Mouse (Mus musculus): ENCODE data around the gene Tha1. TPM values are rescaled to one million over a fixed set of nuclear protein-coding genes. Genes with fewer than 3 reads are reported as not detected.

Gene Tha1
- total RNA-seq, 2 experiments from 2014 or later = 3.3 to 4.0 TPM

GRCm38 (mm10) chr11:117880977-117881358 is 7.7 kb upstream of the Tha1 start:
- no peak for DNase-seq

DNA sequence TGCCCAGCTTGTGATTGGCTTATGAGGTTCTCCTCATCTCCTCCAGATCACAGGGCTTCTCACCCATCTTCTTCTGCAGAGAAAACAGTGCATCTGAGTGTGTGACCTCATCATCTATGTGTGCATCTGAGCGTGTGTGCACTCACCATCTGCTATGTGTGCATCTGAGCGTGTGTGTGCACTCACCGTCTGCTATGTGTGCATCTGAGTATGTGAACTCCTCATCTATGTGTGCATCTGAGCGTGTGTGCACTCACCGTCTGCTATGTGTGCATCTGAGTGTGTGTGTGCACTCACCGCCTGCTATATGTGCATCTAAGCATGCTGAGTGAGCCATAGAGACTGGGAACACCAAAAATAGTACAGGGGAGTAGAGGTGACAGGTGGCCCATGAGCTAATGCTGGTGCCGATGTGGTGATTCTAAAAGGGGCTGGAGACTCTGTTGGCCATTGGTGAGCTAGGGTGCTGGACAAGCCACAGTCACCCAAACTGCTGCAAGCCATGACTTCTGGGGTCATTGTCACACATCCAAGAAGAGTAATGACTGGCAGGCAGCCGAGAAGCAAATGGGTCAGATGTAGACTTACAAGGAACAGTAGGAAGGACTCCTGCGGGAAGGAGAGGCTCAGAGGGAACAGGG is 7.2 kb upstream of the Tha1 start:
- no peak for DNase-seq

DNA sequence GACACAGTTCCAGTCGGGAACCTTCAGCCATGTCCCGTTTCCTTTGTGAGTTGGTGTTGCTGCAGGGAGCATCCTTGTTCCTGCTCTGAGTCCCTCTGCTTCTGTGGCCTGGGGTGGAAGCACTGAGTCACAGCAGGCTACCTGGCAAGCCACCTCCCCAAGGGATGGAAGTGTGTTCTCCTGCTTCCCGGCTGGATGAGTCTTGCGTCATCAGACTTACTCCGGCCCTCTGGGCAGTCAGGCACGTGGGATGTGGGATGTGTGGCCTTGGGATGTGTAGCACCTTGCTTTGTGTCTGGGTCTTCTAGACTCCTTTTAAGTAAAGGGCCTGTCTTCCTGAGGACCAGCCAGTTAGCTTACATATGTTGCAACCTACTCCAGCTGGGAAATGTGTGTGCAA is 6.4 kb upstream of the Tha1 start:
- no peak for DNase-seq

DNA sequence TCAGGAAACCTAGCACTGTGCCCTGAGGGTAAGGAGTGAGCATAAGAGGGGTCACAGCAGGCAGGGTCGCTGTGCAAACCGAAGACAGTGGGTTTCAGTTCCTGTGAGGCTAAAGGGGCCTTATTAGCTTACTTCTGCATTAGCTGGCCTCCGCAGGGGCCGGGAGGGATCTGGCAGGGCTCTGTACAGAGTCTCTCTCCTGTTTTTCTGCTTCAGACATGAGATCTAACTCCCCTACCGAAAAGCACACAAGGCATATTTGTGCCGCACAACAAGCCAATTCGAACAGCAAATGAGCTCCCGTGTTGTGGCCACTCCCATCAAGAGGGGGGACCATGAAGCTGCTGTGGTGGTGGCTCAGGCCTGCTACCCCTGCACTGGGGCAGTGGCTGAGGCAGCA is 5.6 kb upstream of the Tha1 start:
- no peak for DNase-seq

DNA sequence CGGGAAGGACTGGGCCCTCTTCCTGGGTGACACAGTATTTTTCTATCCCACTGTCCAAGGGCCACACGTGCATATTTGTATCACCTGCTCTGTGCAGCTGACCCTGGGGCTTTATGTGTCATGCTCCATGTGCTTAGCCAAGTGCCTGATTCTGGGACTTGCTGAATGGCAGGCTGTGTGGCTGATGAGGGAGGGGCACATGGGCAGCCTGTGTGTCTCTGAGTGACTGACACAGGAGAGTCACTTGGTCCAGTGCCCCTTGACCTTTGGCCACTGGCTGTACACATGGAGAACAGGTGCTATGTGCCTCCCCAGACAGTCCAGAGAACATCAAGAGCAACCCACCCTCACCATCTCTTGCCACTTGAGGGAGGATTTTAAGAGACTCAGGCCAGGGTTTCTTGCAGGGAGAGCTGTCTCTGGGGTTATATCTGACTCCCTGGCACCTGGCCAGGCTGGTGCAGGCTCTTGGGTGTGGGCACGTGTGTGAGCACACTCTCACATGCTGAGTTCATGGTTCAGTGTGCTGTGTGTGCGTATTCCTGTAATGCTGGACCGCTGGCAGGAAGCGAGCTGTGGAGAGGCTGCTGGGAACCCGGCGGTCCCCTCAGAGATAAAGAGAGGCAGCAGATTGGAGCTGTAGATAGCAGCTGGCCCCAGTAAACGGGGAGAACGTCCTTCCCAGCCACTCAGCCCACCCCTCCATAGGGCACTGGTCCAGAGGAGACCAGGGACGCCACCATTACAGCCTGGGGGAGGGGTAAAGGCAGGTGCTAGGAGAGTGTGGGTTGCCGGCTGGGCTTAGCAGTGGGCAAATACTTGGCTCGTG is 4.8 kb upstream of the Tha1 start:
- DNase-seq = peak; percentile 71

GRCm38 (mm10) chr11:117875681-117876080 is 2.4 kb upstream of the Tha1 start:
- DNase-seq = no peak

DNA sequence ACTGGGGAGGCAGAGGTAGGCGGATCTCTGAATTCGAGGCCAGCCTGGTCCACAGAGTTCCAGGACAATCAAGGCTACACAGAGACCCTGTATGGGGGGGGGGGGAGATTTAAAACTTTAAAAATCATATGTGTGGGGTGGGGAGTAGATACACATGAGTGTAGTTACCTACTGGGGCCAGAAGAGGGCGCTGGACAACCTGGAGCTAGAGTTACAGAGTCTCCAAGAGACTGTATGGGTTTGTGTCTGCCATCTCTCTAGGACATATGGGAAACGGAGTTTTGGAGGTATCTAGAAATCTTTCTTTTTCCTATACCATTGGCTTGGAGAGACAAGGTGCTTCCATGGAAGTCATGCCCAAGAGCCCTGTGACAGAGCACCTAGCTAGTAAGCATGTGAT is 1.1 kb upstream of the Tha1 start:
- peak; percentile 48 for DNase-seq

GRCm38 (mm10) chr11:117871911-117872584 is 1.2 kb downstream of the Tha1 start:
- no peak for DNase-seq

DNA sequence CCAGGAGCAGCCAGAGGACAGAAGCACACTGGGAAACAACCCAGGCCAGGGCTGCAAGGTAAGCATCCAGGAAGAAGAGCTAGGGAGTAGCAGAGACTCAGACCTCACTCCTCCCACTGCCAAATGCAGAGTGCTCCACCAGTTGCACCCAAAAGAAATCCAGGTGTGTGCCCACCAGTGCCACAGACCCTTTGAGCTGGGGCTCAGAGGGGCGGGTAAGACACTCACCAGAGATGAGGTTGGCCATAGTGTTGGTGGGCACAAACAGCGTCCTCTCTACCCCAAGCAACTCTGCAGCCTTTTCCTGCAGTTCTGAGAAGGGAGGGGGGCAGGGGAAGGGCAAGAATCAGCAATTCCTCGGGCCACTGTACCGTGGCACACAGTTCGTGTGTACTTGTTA is 1.9 kb downstream of the Tha1 start:
- no peak for DNase-seq

GRCm38 (mm10) chr11:117870688-117871365 is 2.5 kb downstream of the Tha1 start:
- DNase-seq = peak; percentile 82

DNA sequence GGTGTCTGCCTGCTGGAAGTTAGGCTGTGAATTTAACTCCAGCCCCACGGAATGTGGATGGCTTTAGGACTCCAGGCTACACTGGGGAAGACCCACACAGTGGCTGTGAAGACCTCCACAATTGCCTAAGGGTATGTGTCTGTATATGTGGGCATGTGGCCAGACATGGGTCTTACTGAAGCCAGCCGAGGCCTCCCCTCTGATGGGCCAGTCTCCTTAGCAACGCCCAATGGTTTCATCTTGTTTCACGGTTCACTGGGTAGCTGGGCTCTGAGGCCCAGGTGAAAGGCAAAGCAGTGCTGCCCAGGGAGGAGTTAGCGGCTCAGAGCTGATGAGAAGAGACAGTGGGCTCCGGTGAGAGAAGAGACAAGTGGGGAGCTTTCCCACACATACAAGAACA is 7.3 kb downstream of the Tha1 start:
- no peak for DNase-seq

DNA sequence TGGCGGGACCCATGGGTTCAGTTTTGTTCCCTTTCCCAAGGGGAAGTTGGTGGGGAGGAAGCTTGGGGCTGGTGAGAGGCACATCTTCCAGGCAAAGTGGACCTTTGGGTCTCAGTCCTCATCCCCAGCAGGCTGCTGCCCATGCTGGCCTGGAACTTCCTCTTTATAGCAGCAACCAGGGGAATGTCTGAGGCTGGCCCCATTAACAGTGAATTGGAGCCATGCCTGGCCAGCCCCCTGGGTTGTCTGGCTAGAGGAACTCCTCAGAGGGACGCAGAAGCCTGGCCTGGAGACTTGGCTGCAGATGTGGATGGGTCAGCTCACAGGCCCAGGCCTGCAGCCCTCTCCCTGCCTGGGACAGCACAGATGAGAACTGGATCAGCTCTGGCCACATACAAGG is 8.5 kb downstream of the Tha1 start:
- DNase-seq = peak; percentile 37

DNA sequence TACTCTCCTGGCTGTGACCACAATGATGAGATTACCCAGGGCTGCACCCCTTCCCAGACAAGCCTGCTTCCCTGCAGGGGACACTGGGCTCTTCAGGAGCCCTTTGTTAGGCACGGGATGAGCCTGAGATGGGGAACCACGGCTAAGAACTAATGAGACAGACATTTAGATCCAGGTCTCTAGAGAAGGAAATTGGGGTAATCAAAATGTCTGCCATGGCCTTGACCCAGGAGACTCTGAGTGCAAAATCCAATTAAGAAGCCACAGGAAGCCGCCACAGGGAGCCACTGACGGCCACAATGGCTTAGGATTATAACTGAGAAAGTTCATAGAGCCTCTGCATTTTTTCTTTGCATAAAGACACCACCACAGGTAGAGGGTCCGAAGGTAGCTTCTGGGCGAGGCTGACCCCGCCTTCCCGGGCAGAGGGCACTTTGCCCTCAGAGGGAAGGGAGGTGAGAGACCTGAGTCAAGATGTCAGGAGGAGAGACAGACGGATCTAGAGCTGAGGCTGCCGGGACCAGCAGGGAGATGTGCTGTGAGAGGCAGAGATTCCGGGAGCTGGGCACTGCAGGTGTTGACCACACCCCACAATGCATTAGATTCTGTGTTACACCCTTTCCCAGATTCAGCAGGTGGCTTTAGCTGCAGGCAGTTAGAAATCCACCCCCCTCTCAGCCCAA is 10.0 kb downstream of the Tha1 start:
- no peak for DNase-seq

GRCm38 (mm10) chr11:117860601-117861000 is 12.7 kb downstream of the Tha1 start, which contains the start of gene Tmem235:
TSS of gene Tmem235 (plus strand) at chr11:117860752.
- no peak for DNase-seq

GRCm38 (mm10) chr11:117858392-117858791 is 14.9 kb downstream of the Tha1 start:
- DNase-seq = no peak

DNA sequence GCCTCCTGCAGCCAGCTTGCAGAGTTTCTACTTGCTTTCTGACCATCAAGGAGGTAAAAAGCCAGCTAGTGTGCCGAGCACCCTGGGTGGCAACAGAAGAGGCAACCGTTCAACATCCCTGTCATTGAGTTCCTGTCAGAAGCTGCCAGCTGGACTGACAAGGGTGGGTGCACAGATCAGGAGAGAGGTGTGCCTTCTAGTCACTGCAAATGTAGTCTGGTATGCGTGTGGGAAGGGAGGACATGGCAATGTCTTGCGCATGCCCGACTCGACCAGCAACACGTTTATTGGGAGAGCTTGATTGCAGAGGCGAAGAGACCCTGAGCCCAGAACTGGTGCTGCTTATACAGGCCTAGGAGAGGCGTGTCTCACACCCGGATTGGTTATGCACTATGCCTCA is 15.8 kb downstream of the Tha1 start:
- no peak for DNase-seq

- no peak for DNase-seq
Observed at GRCm38 (mm10) chr11:117855975-117856374, 17.3 kb downstream of the Tha1 start.

- DNase-seq = no peak
Observed at GRCm38 (mm10) chr11:117855360-117855759, 17.9 kb downstream of the Tha1 start.

DNA sequence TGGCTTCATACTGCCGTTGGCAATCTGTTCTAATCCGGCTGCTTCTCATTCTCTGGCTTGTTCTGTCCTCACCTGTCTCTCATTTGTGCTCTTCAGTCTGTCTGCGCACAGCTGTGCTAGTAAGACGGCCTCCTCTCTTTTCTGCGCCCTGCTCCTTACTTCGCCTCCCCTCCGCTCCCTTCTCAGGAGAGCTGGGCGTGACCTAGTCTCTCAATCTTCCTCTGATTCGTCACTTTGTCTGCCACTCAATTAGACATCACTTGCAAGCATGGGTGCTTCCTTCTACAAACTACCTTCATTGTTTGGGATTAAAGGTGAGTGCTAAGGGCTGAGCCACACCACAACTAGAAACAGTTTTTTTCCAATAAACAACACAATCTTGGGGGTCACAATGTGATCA is 19.0 kb downstream of the Tha1 start:
- DNase-seq = no peak

DNA sequence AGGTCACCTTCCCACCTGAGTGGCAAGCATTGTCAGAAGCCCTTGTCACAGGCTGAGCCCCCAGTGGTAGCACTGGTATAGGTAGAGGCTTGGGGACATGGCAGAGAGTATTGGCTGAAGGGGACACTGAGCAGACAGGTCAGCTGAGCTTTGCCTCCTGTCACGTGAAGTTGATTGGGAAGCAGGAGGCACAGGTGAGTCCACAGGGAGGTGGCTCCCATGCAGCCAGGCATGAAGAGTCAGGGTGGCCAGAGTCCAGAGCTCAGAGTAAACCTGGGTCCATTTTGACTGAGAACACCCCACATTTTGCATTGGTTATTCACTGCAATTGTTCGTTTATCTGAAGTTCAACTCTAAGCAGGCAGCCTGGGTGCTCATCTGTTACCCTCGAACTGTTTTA is 20.4 kb downstream of the Tha1 start:
- DNase-seq = no peak

DNA sequence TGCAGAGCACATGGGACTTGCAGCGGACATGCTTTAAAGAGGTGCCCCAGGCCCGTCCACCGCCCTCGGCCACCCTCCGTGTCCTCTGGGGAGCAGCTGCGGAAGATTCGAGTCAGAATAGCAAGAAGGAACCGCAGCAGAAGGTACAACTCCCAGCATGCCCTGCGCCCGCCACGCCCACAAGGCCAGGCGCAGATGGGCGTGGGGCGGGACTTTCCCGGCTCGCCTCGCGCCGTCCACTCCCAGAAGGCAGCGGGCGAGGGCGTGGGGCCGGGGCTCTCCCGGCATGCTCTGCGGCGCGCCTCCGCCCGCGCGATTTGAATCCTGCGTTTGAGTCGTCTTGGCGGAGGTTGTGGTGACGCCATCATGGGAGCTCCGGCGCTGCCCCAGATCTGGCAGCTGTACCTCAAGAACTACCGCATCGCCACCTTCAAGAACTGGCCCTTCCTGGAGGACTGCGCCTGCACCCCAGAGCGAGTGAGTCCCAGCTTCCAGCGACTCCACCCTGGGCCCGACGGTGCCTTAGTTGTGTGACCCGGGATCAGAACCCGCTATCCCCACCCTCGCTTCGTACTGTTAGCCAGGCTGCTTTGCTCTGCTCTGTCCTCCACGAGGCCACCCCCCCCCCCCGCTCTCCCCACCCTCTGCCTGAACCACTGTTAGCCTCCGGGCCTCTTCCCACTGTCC is 24.2 kb downstream of the Tha1 start, which contains the start of gene Birc5:
TSS of gene Birc5 (plus strand) at position 267 of the 687 bp plus-strand sequence.
- DNase-seq = peak; percentile 97

All from heart, postnatal 4 days (tissue).